Mouse (Mus musculus) gastrocnemius, adult 2 months (tissue): Measurements from ENCODE around the gene Alkbh4. TPM values are rescaled to one million over a fixed set of nuclear protein-coding genes. Genes with fewer than 3 reads are reported as not detected.

Source experiments
- DNase-seq: peaks from one replicate; pipeline ENCODE4 v3.0.0; 2022
- H3K27ac ChIP-seq: fragments of 200-600 bp; 2 replicates; pipeline ENCODE4 v1.8.1; 2022; ENCODE audit warnings: mild to moderate bottlenecking
- H3K4me3 ChIP-seq: fragments of 200-600 bp; 2 replicates; pipeline ENCODE4 v1.8.1; 2022; ENCODE audit warnings: mild to moderate bottlenecking, moderate library complexity
- CTCF ChIP-seq: fragments of 200-600 bp; IDR thresholded peaks from 2 replicates; pipeline ENCODE4 v1.8.1; 2022; ENCODE audit warnings: antibody characterized with exemption, mild to moderate bottlenecking, moderate library complexity
- intact Hi-C: fragments of 180-260 bp; cut with DNase I; formaldehyde crosslinking; loops from one replicate; pipeline ENCODE4 v1.15.1; 2025
- total RNA-seq, 2 experiments: library from RNA; stranded (reverse); gene quantifications; 2 replicates each; pipeline ENCODE4 v1.2.3; 2021

Alkbh4 gene
- total RNA-seq, 2 experiments from 2014 or later, result 4.4 to 5.7 TPM

GRCm38 (mm10) chr5:136115891-136116783 is 19.8 kb upstream of the Alkbh4 start, which contains the start of gene Polr2j:
Polr2j (plus strand) TSS chr5:136116631.
- TF ChIP-seq CTCF, result peak; percentile 99; the same call in 1 of the 2 replicates
- peak within 1 kb of the TSS; percentile 100 for H3K4me3 ChIP-seq
- H3K27ac ChIP-seq, result peak within 1 kb of the TSS; percentile 92
- DNase-seq, result peak; percentile 97
- intact Hi-C loops, result no loop called here

GRCm38 (mm10) chr5:136116784-136117112 is 19.2 kb upstream of the Alkbh4 start:
- TF ChIP-seq CTCF, result no peak
- H3K27ac ChIP-seq, result peak overlapping the region; percentile 92
- H3K4me3 ChIP-seq, result peak overlapping the region; percentile 100
- no peak for DNase-seq
- intact Hi-C loops, result no loop called here

GRCm38 (mm10) chr5:136122165-136122564 is 13.8 kb upstream of the Alkbh4 start:
- Histone ChIP-seq H3K27ac (no peak overlapping the region), H3K4me3 (no peak overlapping the region)
- no peak for DNase-seq
- no peak for TF ChIP-seq CTCF
- intact Hi-C loops, result no loop called here

- peak overlapping the region; percentile 91 for H3K27ac ChIP-seq
- H3K4me3 ChIP-seq, result peak overlapping the region; percentile 87
- TF ChIP-seq CTCF, result no peak
- no peak for DNase-seq
- intact Hi-C loops, result loop anchor here (1.0 to 10.0 kb wide), 2 partner anchors 50 to 118 kb away; no protein-coding TSS in a partner anchor
Measured at GRCm38 (mm10) chr5:136136292-136136990, 495 bp downstream of the Alkbh4 start.

GRCm38 (mm10) chr5:136137658-136138274 is 1.8 kb downstream of the Alkbh4 start:
- H3K4me3 ChIP-seq, result no peak overlapping the region
- peak; percentile 72 for TF ChIP-seq CTCF
- H3K27ac ChIP-seq, result no peak overlapping the region
- peak; percentile 59 for DNase-seq
- intact Hi-C loops, result loop anchor here (10.0 kb wide), 1 partner anchor 117 kb away; no protein-coding TSS in a partner anchor

GRCm38 (mm10) chr5:136139393-136139792 is 3.4 kb downstream of the Alkbh4 start:
- TF ChIP-seq CTCF, result no peak
- Histone ChIP-seq H3K4me3 (no peak overlapping the region), H3K27ac (no peak overlapping the region)
- no peak for DNase-seq
- intact Hi-C loops, result loop anchor here (10.0 kb wide), 1 partner anchor 115 kb away; no protein-coding TSS in a partner anchor

- DNase-seq, result no peak
- H3K27ac ChIP-seq, result no peak overlapping the region
- no peak overlapping the region for H3K4me3 ChIP-seq
- intact Hi-C loops, result no loop called here
- TF ChIP-seq CTCF, result no peak
Measured at GRCm38 (mm10) chr5:136140057-136140482, 4.1 kb downstream of the Alkbh4 start.

- Histone ChIP-seq H3K4me3 (no peak overlapping the region), H3K27ac (no peak overlapping the region)
- no peak for TF ChIP-seq CTCF
- intact Hi-C loops, result no loop called here
- DNase-seq, result no peak
Measured at GRCm38 (mm10) chr5:136142746-136143145, 6.8 kb downstream of the Alkbh4 start.

GRCm38 (mm10) chr5:136143161-136143755 is 7.3 kb downstream of the Alkbh4 start:
- no peak overlapping the region for H3K4me3 ChIP-seq
- DNase-seq, result no peak
- intact Hi-C loops, result no loop called here
- peak; percentile 54 for TF ChIP-seq CTCF
- no peak overlapping the region for H3K27ac ChIP-seq

GRCm38 (mm10) chr5:136144606-136145430 is 8.9 kb downstream of the Alkbh4 start:
- intact Hi-C loops, result loop anchor here (2.0 kb wide), 1 partner anchor 40 kb away; no protein-coding TSS in a partner anchor
- DNase-seq, result no peak
- Histone ChIP-seq H3K4me3 (no peak overlapping the region), H3K27ac (no peak overlapping the region)
- TF ChIP-seq CTCF, result no peak

- TF ChIP-seq CTCF, result no peak
- intact Hi-C loops, result no loop called here
- Histone ChIP-seq H3K27ac (no peak overlapping the region), H3K4me3 (no peak overlapping the region)
- DNase-seq, result no peak
Measured at GRCm38 (mm10) chr5:136146936-136147335, 11.0 kb downstream of the Alkbh4 start.
